Mouse (Mus musculus): ENCODE measurements at regions not wholly inside any gene's neighbourhood (a gene's known extent, or its start where the extent isn't known, plus 50 kb on each side); places are given as distances from the start of the nearest gene placed in this dataset.

DNA sequence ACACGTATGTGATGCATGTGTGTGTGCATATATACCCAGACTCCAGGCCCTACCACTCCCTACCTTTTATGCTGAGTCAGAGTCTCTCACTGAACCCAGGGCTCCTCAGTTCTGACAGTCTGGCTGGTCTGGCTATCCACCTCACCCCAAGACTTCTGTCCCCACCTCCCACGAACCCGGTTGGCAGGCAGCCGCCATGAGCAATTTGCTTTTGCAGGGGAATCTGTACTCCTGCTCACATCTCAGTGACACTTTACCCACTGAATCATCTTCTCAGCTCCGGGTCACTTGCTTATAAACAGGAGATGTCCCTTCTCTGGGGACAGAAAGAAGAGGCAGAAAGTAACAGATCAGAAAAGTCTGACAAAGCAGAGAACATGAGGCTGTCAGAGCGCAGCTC, 193.0 kb downstream of the Cdc5l start:
- no peak for DNase-seq

DNA sequence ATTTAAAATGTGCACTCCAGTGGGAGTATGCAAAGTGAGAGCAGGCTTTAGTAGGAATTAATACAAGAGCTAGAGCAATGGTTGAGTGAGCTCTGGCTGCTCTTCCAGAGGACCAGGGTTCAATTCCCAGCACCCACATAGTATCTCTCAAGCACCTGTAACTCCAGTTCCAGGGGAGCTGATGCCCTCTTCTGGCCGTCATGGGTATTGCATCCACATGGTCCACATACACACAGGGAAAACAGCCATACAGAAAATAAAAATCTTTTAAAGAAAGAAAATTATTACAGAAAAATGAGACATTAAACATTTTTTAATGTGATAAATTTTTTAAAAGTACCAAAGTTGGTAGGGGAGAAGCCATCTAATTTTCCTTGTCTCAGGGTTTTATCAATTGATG, 196.3 kb downstream of the Cdc5l start:
- no peak for DNase-seq

GRCm38 (mm10) chr17:45235401-45235800, 198.1 kb downstream of the Cdc5l start:
- no peak for DNase-seq

- DNase-seq, result no peak
These were observed 200.7 kb downstream of the Cdc5l start for GRCm38 (mm10) chr17:45232874-45233273.

GRCm38 (mm10) chr17:45227190-45227589, 206.3 kb downstream of the Cdc5l start:
- no peak for DNase-seq

GRCm38 (mm10) chr17:45226486-45226885, 207.1 kb downstream of the Cdc5l start:
- DNase-seq, result no peak

DNA sequence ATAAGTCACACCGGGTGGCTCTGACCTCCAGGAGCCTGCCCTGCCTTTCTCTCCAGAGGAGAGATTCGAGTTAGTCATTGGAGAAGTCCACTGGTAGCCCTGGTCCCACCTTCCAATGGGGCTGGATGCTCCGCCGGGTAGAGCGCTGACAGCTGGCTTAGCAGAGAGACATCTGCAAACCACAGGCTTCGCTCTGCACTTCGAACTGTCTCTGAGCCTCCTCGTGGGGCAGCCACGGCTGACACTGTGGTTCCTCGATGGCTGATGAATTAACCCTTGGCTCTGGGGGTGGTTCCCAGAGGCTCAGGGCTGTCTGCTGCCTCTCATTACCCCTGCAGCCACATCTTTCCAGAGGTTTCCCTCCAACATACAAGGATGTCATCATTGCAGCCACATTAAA, 211.9 kb downstream of the Cdc5l start:
- DNase-seq, result no peak

GRCm38 (mm10) chr17:45217126-45217525, 216.4 kb downstream of the Cdc5l start:
- DNase-seq, result no peak

DNA sequence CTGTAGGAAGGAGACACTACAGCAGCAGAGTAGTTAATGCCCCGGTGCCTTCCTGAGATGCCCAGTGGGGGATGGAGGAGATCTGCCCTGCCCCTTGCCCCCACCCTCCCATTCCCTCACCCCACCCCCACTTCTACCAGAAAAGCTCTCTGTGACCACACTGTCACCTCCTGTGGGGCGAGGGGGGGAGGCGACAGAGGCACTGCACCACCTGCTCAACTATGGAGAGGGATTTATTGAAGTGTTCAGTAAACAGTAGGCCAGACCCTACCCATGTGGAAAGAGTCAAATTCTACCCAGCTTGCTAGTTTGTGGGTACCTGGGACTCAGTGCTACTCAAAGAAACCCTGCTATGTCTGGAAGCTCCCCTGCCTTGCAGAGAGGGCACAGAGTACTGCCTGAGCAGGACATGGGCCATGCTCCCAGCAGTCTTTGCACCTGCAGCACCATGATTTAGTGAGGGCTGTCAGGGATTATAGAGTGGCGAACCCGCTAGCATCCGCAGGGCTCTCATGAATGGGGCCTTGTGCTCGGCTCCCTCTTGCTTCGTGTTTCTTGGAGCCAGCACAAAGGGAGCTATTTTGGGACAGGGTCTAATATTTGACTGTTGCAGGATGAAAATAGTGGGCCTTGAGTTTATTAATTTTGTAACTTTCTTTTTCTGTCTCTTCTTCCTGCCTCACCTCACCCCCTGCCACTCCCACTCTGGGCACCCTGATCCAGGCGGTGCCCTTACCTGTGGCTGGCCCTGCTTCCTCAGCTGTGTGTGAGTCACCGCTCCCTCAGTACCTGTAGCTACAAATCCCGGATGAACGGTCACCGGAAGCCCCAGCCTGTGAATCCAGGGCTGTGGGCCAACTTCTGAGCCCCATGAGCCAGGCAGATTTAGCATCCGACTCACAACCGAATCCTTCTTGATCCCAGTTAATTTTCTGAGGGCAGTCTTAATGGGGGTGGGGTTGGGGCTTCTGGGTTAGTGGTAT, 218.2 kb downstream of the Cdc5l start:
- no peak for DNase-seq

DNA sequence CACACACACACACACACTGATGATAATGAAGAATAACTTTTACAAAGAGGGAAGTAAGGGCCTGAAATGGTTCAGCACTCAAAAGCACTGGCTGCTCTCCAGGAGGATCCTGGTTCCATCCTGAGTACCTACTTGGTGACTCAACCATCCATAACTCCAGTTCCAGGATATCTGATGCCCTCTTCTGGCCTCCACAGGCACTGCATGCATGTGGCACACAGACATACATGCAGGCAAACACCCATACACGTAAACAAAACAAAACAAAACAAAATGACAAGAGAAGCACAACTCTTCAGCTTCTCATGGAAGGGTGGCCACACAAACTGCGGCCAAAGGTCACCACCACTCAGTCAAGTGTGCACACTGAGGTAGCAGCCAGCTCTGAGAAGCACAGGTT, 222.6 kb downstream of the Cdc5l start:
- no peak for DNase-seq

- no peak for DNase-seq
These were observed 224.2 kb downstream of the Cdc5l start for GRCm38 (mm10) chr17:45209387-45209663.

- no peak for DNase-seq
These were observed 224.7 kb downstream of the Cdc5l start for GRCm38 (mm10) chr17:45208596-45209386.

GRCm38 (mm10) chr17:45195779-45196178, 237.8 kb downstream of the Cdc5l start:
- no peak for DNase-seq

- no peak for DNase-seq
These were observed 238.7 kb downstream of the Cdc5l start for GRCm38 (mm10) chr17:45194786-45195281.

- no peak for DNase-seq
These were observed 240.0 kb downstream of the Cdc5l start for GRCm38 (mm10) chr17:45193456-45194025.

- DNase-seq, result no peak
These were observed 246.1 kb downstream of the Cdc5l start for GRCm38 (mm10) chr17:45187402-45187801.

DNA sequence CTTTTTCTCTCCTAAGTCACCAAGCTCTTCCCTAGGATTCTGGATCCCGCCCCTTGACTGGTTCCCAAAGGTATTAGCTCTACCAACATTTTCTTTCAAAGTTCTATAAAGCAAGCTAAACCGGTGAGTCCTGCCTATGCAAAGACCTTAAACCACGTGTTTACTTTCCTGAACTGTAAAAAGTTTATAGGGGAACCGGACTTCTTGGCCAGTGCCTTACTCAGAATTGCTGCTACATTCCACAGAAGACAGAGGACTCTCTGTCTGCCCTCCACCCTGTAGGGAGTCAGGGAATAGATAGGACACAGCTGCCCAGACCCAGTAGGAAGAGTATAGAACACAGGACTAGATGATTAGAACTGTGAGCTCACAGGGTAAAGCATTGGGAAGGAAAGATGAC, 257.2 kb downstream of the Cdc5l start:
- DNase-seq, result no peak

DNA sequence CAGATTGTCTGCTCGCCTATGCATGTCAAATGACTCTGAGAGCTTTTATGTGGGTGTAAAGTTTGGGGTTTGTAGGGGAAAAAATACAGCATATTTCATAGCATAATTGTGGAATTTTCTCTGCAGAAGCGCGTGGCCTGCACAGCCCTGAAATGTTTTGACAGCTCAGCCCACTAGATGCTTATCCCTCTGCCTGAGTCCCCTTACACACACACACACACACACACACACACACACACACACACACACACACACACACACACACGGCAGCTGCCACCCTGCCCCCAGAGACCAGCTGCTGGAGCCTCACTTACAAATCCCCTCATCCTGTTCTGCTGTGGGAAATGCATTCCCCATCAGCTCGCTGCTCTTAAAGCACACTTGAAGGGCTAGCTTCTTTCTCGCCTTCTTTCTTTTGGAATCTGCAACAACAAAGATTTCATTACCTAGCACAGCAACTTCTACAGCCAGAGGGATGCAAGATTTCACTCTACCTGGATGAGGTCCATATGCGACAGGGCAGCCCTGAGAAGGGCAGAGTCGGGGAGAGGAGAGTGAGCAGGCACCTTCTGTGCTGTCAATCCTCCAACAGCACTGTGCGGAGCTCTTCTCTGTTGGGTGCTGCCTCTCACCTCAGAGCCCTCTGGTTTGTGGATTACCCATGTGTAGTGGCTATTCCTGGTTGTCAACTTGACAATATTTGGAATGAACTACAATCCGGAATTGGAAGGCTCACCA, 264.1 kb downstream of the Cdc5l start:
- DNase-seq, result no peak

Measured in heart, adult 18-20 months (tissue).